Mouse (Mus musculus): ENCODE measurements around the gene Cdc42se1. TPM values are rescaled to one million over a fixed set of nuclear protein-coding genes. Genes with fewer than 3 reads are reported as not detected.

Cdc42se1 gene
- total RNA-seq, 2 experiments from 2014 or later, result 67.5 to 77.5 TPM

DNA sequence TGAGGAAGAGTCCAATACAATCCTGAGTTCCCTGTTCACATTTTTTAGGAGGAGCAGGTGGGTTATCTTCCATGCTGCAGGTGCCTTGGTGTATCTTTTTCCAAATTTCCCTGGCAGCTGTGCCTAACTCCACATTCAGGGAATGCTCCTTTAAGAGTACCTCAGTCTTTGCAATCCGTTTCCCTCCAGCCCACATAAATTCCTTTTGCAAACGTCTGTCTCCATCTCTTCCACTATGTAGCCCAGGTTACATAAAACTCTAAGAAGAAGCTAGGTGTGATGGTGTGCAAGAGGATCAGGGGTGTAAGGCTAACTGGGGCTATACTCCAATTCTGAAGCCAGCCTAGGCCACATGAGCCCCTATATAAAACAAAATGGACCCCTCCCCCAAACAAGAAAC is 14.6 kb downstream of the Cdc42se1 start:
- TF ChIP-seq CTCF (conservative IDR thresholded peaks at IDR 0.05), result no peak
- Histone ChIP-seq H3K27ac (no peak overlapping the region), H3K4me3 (no peak overlapping the region)
- no peak for DNase-seq (ENCODE audit: low spot score in 2 of 2)

DNA sequence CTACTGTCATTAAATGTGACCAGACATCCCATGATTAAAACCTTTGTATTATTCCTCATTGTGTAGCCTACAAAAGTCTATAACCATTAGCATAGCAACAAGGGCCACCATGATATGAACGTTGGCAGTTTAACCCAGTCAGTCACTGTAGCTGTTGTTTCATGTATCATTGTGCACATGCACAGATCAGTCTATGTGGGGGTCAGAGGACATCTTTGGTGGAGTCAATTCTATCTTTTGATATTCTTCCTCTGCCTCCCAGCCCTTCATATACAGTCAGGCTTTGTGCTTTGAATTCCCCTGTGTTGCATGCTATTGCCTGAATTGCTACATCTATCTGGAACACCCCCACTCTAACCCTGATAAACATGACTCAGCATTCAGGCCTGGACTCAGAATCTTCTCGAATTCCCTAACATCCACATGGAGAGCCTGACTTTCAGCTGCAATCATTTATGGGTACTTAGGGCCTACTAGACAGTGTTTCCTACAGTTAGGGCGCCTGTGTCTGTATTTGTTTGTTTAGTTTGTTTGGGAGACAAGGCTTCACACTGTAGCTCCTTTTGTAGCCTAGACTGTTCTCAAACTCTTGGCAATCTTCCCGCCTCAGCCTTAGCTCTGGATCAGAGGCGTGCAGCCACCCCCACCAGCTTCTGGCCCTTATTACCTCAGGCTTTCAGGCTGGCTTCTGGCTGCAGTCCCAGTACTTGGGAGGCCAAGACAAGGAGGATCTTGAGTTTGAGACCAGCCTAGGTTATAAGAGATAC is 18.1 kb downstream of the Cdc42se1 start:
- DNase-seq (ENCODE audit: low spot score in 2 of 2), result peak; percentile 47 to 62
- TF ChIP-seq CTCF (conservative IDR thresholded peaks at IDR 0.05), result no peak
- H3K27ac ChIP-seq, result peak overlapping the region; percentile 68
- no peak overlapping the region for H3K4me3 ChIP-seq

DNA sequence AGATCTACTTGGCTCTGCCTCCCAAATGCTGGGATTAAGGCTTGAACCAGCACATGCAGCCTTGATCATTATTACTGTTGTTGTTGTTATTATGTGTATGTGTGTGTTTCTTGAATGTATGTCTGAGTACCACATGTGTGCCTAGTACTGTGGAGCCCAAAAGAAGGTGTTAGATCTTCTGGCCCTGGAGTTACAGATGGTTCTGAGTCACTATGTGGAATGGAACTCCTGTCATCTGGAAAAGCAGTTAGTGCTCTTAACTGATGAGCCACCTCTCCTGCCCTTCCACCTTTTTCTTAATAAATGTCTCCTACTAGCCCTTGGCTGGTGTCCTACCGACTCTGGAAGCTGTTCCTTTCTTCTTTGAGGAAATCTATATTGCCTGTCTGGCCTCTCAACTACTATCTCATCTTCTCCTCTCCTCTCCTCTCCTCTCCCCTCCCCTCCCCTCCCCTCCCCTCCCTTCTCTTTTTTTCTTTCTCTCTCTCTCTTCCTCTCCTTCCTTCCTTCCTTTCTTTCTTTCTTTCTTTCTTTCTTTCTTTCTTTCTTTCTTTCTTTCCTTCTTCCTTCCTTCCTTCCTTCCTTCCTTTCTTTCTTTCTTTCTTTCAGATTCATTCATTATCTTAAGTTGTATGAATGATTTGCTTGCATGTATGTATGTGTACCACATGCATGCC is 19.3 kb downstream of the Cdc42se1 start:
- DNase-seq (ENCODE audit: low spot score in 2 of 2), result no peak
- no peak for TF ChIP-seq CTCF (conservative IDR thresholded peaks at IDR 0.05)
- Histone ChIP-seq H3K4me3 (no peak overlapping the region), H3K27ac (no peak overlapping the region)

DNA sequence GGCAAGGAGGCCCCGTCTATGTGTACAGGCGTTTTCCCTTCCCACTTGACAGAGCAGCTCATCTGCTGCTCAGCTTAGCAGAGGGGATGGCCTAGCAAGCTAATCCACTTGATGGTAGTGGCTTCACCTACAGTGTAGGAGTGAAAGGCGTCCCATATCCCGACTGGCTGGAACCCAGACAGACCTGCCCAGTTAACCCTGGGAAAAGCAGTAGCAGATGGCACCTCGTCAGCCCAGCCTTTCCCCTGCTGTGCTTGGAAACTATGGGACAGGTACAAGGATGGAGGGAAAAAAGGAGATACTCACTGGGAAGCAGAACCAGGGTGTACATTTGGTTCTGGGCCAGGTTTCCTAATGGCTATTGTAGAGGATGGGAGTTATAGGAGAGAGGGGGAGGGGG is 21.8 kb downstream of the Cdc42se1 start:
- Histone ChIP-seq H3K4me3 (no peak overlapping the region), H3K27ac (no peak overlapping the region)
- no peak for DNase-seq (ENCODE audit: low spot score in 2 of 2)
- TF ChIP-seq CTCF (conservative IDR thresholded peaks at IDR 0.05), result no peak

DNA sequence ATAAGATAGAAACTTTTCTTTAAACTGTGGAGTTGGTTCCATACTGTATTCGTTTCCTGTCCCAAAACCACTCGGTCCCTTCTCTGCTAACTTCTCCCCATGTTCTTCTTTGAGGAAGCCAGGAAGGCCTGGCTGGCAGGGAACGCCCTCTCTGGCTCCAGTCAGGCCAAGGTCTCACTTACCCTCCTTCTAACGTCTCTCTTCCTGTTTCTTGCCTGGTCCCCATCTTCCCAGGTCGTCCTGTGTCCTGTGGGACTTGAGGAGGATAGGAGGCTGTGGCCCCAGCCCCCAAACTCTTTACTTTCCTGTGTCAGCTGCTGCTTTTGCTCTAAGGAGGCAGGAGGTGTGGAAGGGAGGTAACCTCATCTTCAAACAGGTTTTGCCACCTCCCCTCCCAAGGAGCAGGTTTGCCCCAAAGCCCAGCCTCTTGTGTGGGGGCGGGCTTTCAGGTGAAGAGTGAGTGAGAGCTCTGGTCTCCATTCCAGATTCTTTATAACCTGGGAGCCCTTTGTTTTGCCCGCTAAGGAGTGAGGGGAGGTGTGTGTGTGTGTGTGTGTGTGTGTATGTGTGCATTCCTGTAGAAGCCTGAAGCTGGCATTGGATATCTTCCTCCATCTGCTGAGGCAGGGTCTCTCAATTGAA is 22.4 kb downstream of the Cdc42se1 start, which contains the start of gene Bnipl:
TSS of gene Bnipl (minus strand) at position 411 of the 642 bp plus-strand sequence.
- no peak within 1 kb of the TSS for H3K4me3 ChIP-seq
- H3K27ac ChIP-seq, result no peak within 1 kb of the TSS
- TF ChIP-seq CTCF (conservative IDR thresholded peaks at IDR 0.05), result no peak
- DNase-seq (ENCODE audit: low spot score in 2 of 2), result no peak

DNA sequence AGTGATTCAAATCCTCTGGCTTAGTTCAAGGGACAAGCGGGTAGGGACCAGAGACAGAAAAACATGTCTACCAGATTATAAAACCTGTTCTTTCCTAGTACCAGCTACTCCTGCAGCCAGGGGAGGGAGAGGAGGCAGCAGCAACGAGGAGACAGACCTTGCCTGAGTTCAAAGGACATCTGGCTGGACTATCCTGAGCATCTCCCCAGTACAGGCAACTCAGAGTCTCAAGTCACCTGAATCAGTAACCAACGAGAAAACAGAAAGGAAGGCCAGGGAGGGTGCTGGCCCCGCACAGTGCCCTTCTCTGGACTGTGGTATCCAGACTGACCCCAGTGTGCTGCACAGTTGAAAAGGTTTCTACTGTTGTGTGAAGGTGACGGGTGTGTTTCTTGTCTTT is 28.4 kb downstream of the Cdc42se1 start:
- no peak overlapping the region for H3K4me3 ChIP-seq
- no peak for TF ChIP-seq CTCF (conservative IDR thresholded peaks at IDR 0.05)
- no peak for DNase-seq (ENCODE audit: low spot score in 2 of 2)
- no peak overlapping the region for H3K27ac ChIP-seq

DNA sequence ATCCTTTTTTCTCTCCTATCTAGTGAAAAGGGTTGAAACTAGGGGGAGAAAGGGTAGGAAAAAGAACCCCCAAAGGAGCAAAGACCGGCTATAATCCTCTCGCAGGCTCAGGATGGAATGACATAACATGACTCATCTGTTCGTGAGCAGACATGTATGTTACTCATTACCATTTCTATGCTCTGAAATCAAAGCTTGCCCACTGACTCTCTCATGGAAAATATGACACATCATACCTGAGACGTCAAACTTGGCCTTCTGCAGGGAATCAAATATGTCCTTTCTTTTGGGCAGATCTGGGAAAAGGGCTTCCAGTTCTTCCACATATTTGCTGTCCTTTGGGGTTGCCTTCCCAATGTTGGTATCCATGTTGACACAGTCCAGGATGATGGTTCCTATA is 33.4 kb downstream of the Cdc42se1 start:
- no peak for TF ChIP-seq CTCF (conservative IDR thresholded peaks at IDR 0.05)
- Histone ChIP-seq H3K4me3 (no peak overlapping the region), H3K27ac (no peak overlapping the region)
- no peak for DNase-seq (ENCODE audit: low spot score in 2 of 2)

DNA sequence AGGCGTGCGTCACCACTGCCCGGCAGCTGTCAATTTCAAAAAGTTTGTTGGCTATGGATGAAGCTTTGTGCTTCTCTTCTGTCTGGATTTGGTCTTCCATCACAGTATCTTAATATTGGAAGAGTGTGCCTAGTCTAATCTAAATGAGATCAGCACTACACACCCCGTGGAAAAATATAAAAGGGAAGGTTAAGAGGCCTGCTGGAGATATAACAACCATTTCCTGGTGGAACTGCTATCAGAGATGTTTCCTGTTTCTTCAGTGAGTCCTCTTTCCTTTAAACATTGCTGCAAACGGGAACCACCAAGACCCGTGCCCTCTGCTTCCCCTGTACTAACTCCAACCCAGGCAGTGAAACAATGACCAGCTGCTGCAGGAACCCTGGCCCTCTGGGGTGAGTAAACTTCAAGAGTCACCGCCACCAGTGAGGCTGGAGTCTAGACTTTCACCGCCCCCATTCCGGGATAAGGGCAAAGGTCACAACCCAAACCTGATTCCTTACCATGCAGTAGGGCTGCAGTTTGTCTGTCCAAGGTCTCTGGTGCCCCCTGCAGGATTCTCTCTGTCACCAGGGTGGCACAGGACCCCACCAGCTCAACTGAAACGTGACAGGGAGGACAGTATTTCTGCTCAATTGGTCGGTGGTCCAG is 34.7 kb downstream of the Cdc42se1 start:
- Histone ChIP-seq H3K4me3 (no peak overlapping the region), H3K27ac (no peak overlapping the region)
- DNase-seq (ENCODE audit: low spot score in 2 of 2), result peak in 1 of 2 experiments; percentile 65
- TF ChIP-seq CTCF (conservative IDR thresholded peaks at IDR 0.05), result peak; percentile 85

DNA sequence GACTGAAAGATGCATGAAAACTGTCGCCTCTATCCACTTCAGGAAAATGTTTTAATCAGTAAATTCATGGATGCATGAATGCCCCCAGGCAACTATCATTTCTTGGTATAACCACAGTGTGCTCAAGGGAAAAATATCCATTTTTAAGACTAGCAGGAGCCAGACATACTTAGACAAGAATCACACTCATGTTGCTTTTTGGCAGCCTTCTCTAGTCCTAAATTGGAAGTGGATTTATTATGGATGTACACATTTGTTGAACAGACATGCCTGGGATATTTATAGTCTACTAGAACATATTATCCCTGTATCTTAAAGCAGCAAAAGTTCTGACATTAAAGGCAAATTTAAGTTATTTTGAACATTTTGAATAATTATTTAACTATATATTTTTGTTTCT is 36.2 kb downstream of the Cdc42se1 start:
- Histone ChIP-seq H3K4me3 (no peak overlapping the region), H3K27ac (no peak overlapping the region)
- DNase-seq (ENCODE audit: low spot score in 2 of 2), result no peak
- TF ChIP-seq CTCF (conservative IDR thresholded peaks at IDR 0.05), result no peak

DNA sequence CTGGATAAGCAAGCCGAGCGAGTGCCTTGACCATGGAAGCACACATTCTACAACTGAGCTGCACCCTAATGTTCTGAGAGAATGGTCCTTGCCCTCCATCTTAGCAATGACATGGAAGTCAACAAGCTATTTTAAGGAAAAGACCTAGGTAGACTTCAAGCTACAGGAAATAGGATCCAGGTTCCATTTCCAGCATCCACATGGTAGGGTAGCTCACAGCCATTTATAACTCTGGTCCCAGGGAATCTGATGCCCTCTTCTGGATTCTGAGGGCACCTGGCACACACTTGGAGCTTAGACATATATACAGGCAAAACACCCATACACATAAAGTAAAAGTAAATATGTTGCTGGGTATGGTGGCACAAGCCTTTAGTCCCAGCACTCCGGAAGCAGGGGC is 37.5 kb downstream of the Cdc42se1 start:
- peak; percentile 24; the same call in 1 of the 2 replicates for TF ChIP-seq CTCF (conservative IDR thresholded peaks at IDR 0.05)
- DNase-seq (ENCODE audit: low spot score in 2 of 2), result no peak
- no peak overlapping the region for H3K4me3 ChIP-seq
- H3K27ac ChIP-seq, result no peak overlapping the region

DNA sequence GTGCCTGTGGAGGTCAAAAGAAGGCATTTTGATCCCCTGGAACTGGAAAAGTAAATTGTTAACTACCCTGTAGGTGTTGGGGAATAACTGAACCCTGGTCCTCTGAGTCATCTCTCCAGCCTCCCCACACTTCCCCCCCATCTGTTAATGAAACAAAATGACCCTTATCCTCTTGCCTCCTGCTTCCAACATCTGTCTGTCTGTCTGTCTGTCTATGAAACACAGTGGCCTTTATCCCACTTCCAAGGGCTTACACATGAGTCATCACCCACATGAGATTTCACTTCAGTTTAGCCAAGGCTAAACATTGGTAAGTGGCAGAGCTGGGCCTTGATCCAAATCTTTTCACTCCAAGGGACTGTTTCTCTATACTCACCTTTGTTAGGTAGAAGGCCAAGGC is 39.3 kb downstream of the Cdc42se1 start:
- no peak overlapping the region for H3K4me3 ChIP-seq
- H3K27ac ChIP-seq, result no peak overlapping the region
- TF ChIP-seq CTCF (conservative IDR thresholded peaks at IDR 0.05), result no peak
- no peak for DNase-seq (ENCODE audit: low spot score in 2 of 2)

DNA sequence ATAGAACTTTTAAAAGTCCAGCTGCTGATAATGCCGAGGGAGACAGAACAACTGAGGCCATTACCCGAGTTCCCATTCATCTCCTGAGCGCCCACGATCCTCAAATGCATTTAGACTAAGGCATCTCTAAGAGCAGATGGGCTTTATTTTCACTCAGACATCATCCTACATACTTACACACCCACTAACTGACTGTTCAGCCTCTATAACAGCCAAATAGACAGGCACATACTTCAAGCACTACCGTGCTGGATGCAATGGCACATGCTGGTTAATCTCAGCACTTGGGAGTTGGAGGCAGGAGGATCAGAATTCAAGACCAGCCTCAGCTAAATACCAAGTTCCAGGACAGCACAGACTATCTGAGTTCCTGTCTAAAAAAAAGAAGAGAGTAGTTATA is 41.3 kb downstream of the Cdc42se1 start:
- DNase-seq (ENCODE audit: low spot score in 2 of 2), result no peak
- TF ChIP-seq CTCF (conservative IDR thresholded peaks at IDR 0.05), result no peak
- Histone ChIP-seq H3K4me3 (no peak overlapping the region), H3K27ac (no peak overlapping the region)
